Mouse (Mus musculus) MEL (cell line): Measurements from ENCODE around the gene Ipo13. TPM values are rescaled to one million over a fixed set of nuclear protein-coding genes. Genes with fewer than 3 reads are reported as not detected.

Source experiments
- DNase-seq: peaks from one replicate; pipeline ENCODE4 v3.0.0; 2011; ENCODE audit warnings: low read depth, low spot score
- H3K27ac ChIP-seq: 2 replicates; pipeline ENCODE4 v1.5.1; 2012; ENCODE audit warnings: low read depth, mild to moderate bottlenecking, control low read depth, low read length, moderate library complexity; ENCODE audit not compliant: control insufficient read depth
- H3K27me3 ChIP-seq, 2 experiments: fragments of 150-350 bp in 1 of 2; sonication (generic) in 1 of 2; 2 replicates each; pipeline ENCODE4 v1.6.1; 2012; ENCODE audit warnings: low read length in 2 of 2, mild to moderate bottlenecking in 2 of 2, improper control_type of control experiment in 1 of 2, moderate library complexity in 1 of 2; ENCODE audit not compliant: insufficient read depth in 2 of 2, control insufficient read depth in 1 of 2
- H3K36me3 ChIP-seq, 2 experiments: 2 replicates each; pipeline ENCODE4 v1.6.1; 2012 to 2014; ENCODE audit warnings: low read length in 2 of 2, improper control_type of control experiment in 1 of 2, inconsistent platforms in 1 of 2, mild to moderate bottlenecking in 1 of 2; ENCODE audit not compliant: insufficient read depth in 2 of 2, control insufficient read depth in 1 of 2
- H3K4me1 ChIP-seq, 2 experiments: fragments of 150-350 bp in 1 of 2; sonication (generic) in 1 of 2; 2 replicates each; pipeline ENCODE4 v1.6.1; 2012; ENCODE audit warnings: low read length in 2 of 2, improper control_type of control experiment in 1 of 2, mild to moderate bottlenecking in 1 of 2; ENCODE audit not compliant: insufficient read depth in 2 of 2, control insufficient read depth in 1 of 2
- H3K4me3 ChIP-seq, 2 experiments: fragments of 150-350 bp in 1 of 2; sonication (generic) in 1 of 2; 2 replicates each; pipeline ENCODE4 v1.5.1; 2012; ENCODE audit warnings: low read depth in 2 of 2, low read length in 2 of 2, mild to moderate bottlenecking in 2 of 2, moderate library complexity in 2 of 2, control low read depth in 1 of 2, improper control_type of control experiment in 1 of 2; ENCODE audit not compliant: control insufficient read depth in 1 of 2, insufficient read depth in 1 of 2
- H3K79me2 ChIP-seq: 2 replicates; pipeline ENCODE4 v1.6.1; 2012; ENCODE audit warnings: mild to moderate bottlenecking, low read length, moderate library complexity; ENCODE audit not compliant: control insufficient read depth, poor library complexity, insufficient read depth
- H3K9ac ChIP-seq: 2 replicates; pipeline ENCODE4 v1.6.1; 2012; ENCODE audit warnings: low read depth, mild to moderate bottlenecking, control low read depth, low read length, moderate library complexity; ENCODE audit not compliant: control insufficient read depth, poor library complexity, severe bottlenecking
- H3K9me3 ChIP-seq: fragments of 150-350 bp; sonication (generic); replicated peaks from 2 replicates; pipeline ENCODE4 v1.6.1; 2012; ENCODE audit warnings: mild to moderate bottlenecking, low read length, improper control_type of control experiment, moderate library complexity; ENCODE audit not compliant: insufficient read depth
- CHD2 ChIP-seq: IDR thresholded peaks from 2 replicates; pipeline ENCODE4 v1.6.1; 2011; ENCODE audit warnings: low read length, improper control_type of control experiment
- CTCF ChIP-seq, 3 experiments: IDR thresholded peaks in 2 of 3; conservative IDR thresholded peaks in 1 of 3; 2 replicates each; pipeline ENCODE4 v1.5.1; 2011 to 2012; ENCODE audit warnings: low read length in 3 of 3, low read depth in 2 of 3, mild to moderate bottlenecking in 2 of 3, improper control_type of control experiment in 1 of 3, inconsistent platforms in 1 of 3, mixed read lengths in 1 of 3, moderate library complexity in 1 of 3; ENCODE audit not compliant: control insufficient read depth in 1 of 3, insufficient read depth in 1 of 3, poor library complexity in 1 of 3, severe bottlenecking in 1 of 3
- E2F4 ChIP-seq: IDR thresholded peaks from 2 replicates; pipeline ENCODE4 v1.6.1; 2011; ENCODE audit warnings: low read depth, low read length, improper control_type of control experiment, borderline replicate concordance
- GABPA ChIP-seq: IDR thresholded peaks from 2 replicates; pipeline ENCODE4 v1.6.1; 2012; ENCODE audit warnings: low read depth, mild to moderate bottlenecking, inconsistent platforms, low read length, improper control_type of control experiment, moderate library complexity
- GATA1 ChIP-seq: IDR thresholded peaks from 2 replicates; pipeline ENCODE4 v1.6.1; 2011; ENCODE audit warnings: low read depth, low read length, improper control_type of control experiment
- HCFC1 ChIP-seq: IDR thresholded peaks from 2 replicates; pipeline ENCODE4 v1.6.1; 2012; ENCODE audit warnings: low read depth, mild to moderate bottlenecking, inconsistent platforms, low read length, improper control_type of control experiment, moderate library complexity
- JUND ChIP-seq: IDR thresholded peaks from 2 replicates; pipeline ENCODE4 v1.6.1; 2011; ENCODE audit warnings: low read depth, mild to moderate bottlenecking, improper control_type of control experiment, low read length
- KAT2A ChIP-seq: conservative IDR thresholded peaks from 2 replicates; pipeline ENCODE4 v1.6.1; 2012; ENCODE audit warnings: low read depth, low read length, improper control_type of control experiment, inconsistent platforms
- MEF2A ChIP-seq: IDR thresholded peaks from 2 replicates; pipeline ENCODE4 v1.6.1; 2014; ENCODE audit warnings: low read depth, mild to moderate bottlenecking, inconsistent platforms, low read length, improper control_type of control experiment; ENCODE audit not compliant: poor library complexity, insufficient replicate concordance, severe bottlenecking; ENCODE audit errors: extremely low read depth
- MYB ChIP-seq: IDR thresholded peaks from 2 replicates; pipeline ENCODE4 v1.6.1; 2011; ENCODE audit warnings: mild to moderate bottlenecking, low read depth, low read length, improper control_type of control experiment
- MYC ChIP-seq: IDR thresholded peaks from 2 replicates; pipeline ENCODE4 v1.6.1; 2011; ENCODE audit warnings: low read depth, mild to moderate bottlenecking, low read length, improper control_type of control experiment, moderate library complexity
- NELFE ChIP-seq: IDR thresholded peaks from 2 replicates; pipeline ENCODE4 v1.6.1; 2011; ENCODE audit warnings: low read depth, low read length, improper control_type of control experiment
- NRF1 ChIP-seq: IDR thresholded peaks from 2 replicates; pipeline ENCODE4 v1.6.1; 2014; ENCODE audit warnings: low read depth, mild to moderate bottlenecking, inconsistent platforms, low read length, improper control_type of control experiment, moderate library complexity; ENCODE audit not compliant: poor library complexity, insufficient read depth, severe bottlenecking
- POLR2AphosphoS2 ChIP-seq: IDR thresholded peaks from 2 replicates; pipeline ENCODE4 v1.6.1; 2011; ENCODE audit warnings: low read length, improper control_type of control experiment
- RAD21 ChIP-seq: IDR thresholded peaks from 2 replicates; pipeline ENCODE4 v1.6.1; 2011; ENCODE audit warnings: mild to moderate bottlenecking, low read depth, low read length, improper control_type of control experiment
- SMC3 ChIP-seq: IDR thresholded peaks from 2 replicates; pipeline ENCODE4 v1.6.1; 2011; ENCODE audit warnings: low read depth, low read length, improper control_type of control experiment
- TAL1 ChIP-seq: IDR thresholded peaks from 2 replicates; pipeline ENCODE4 v1.6.1; 2012; ENCODE audit warnings: mild to moderate bottlenecking, inconsistent platforms, low read length, moderate library complexity, mixed read lengths
- TBP ChIP-seq: IDR thresholded peaks from 2 replicates; pipeline ENCODE4 v1.8.0; 2011; ENCODE audit warnings: low read depth, low read length, improper control_type of control experiment
- UBTF ChIP-seq: IDR thresholded peaks from 2 replicates; pipeline ENCODE4 v1.6.1; 2012; ENCODE audit warnings: low read depth, mild to moderate bottlenecking, inconsistent platforms, low read length, improper control_type of control experiment, moderate library complexity, borderline replicate concordance; ENCODE audit not compliant: insufficient read depth
- USF2 ChIP-seq, 2 experiments: IDR thresholded peaks; 2 replicates each; pipeline ENCODE4 v1.6.1; 2011 to 2012; ENCODE audit warnings: improper control_type of control experiment in 2 of 2, low read length in 2 of 2, borderline replicate concordance in 1 of 2, inconsistent platforms in 1 of 2, low read depth in 1 of 2, mild to moderate bottlenecking in 1 of 2; ENCODE audit not compliant: insufficient read depth in 1 of 2
- ZKSCAN1 ChIP-seq: IDR thresholded peaks from 2 replicates; pipeline ENCODE4 v1.6.1; 2012; ENCODE audit warnings: low read depth, mild to moderate bottlenecking, inconsistent platforms, low read length, improper control_type of control experiment, moderate library complexity
- ZMIZ1 ChIP-seq: IDR thresholded peaks from 2 replicates; pipeline ENCODE4 v1.6.1; 2012; ENCODE audit warnings: low read depth, mild to moderate bottlenecking, inconsistent platforms, low read length, improper control_type of control experiment, moderate library complexity
- polyA plus RNA-seq, 2 experiments: library from polyadenylated mRNA; stranded (reverse) in 1 of 2; unstranded in 1 of 2; fragments of >175 nt in 1 of 2; fragments of >200 nt in 1 of 2; gene quantifications; 2 replicates each; pipeline versions ENCODE4 v1.2.1 to v1.2.4; 2012; ENCODE audit warnings: low replicate concordance in 2 of 2, low read depth in 1 of 2; ENCODE audit not compliant: insufficient read length in 2 of 2, insufficient read depth in 1 of 2, missing spikeins in 1 of 2
- total RNA-seq: library from RNA; depleted of rRNA; stranded (reverse); fragments of 300-350 nt; gene quantifications from 2 replicates; pipeline ENCODE4 v1.2.3, GENCODE M21; 2012

Ipo13 gene
- total and polyA plus RNA-seq, 3 experiments, result 39.5 to 88.0 TPM; not detected in 1

GRCm38 (mm10) chr4:117934081-117934480 lies 19.3 kb upstream of the Ipo13 start:
- Histone ChIP-seq H3K36me3 (peaks cover 0 to 2% of the 10 kb centered on the region in 2 experiments; a peak in 1 of 4 replicates), H3K27ac (no peak overlapping the region), H3K79me2 (no peaks in the 10 kb centered on the region), H3K9ac (no peak overlapping the region), H3K4me1 (peaks cover 0 to 3% of the 10 kb centered on the region in 2 experiments; a peak in 2 of 4 replicates), H3K27me3 (no peaks in the 10 kb centered on the region), H3K4me3 (no peak overlapping the region), H3K9me3 (no peaks in the 10 kb centered on the region)
- DNase-seq, result no peak
- TF ChIP-seq POLR2AphosphoS2, result no peak
- no peak for TF ChIP-seq MEF2A
- TF ChIP-seq GABPA, result no peak
- no peak for TF ChIP-seq SMC3
- no peak for TF ChIP-seq NRF1
- no peak for TF ChIP-seq MYB
- TF ChIP-seq KAT2A, result no peak
- TF ChIP-seq CTCF (IDR thresholded peaks at IDR 0.05 in 2 of 3, conservative IDR thresholded peaks at IDR 0.05 in 1 of 3; ENCODE audit: control insufficient read depth in 1 of 3, insufficient read depth in 1 of 3, low read depth in 2 of 3, low read length in 3 of 3, poor library complexity in 1 of 3, severe bottlenecking in 1 of 3), result no peak
- TF ChIP-seq E2F4, result no peak
- no peak for TF ChIP-seq GATA1
- TF ChIP-seq CHD2, result no peak
- TF ChIP-seq TAL1, result no peak
- no peak for TF ChIP-seq JUND
- TF ChIP-seq MYC, result no peak
- TF ChIP-seq TBP, result no peak

- H3K4me3 ChIP-seq, result no peak overlapping the region
- H3K9me3 ChIP-seq, result no peaks in the 10 kb centered on the region
- no peak for DNase-seq
- no peak overlapping the region for H3K27ac ChIP-seq
- TF ChIP-seq HCFC1 (no peak), RAD21 (no peak), MYB (no peak), NELFE (no peak), GATA1 (no peak), TAL1 (no peak), USF2 (IDR thresholded peaks at IDR 0.05; ENCODE audit: borderline replicate concordance in 1 of 2, insufficient read depth in 1 of 2, low read depth in 1 of 2, low read length in 2 of 2) (no peak), E2F4 (no peak), NRF1 (no peak), ZMIZ1 (no peak), POLR2AphosphoS2 (no peak), UBTF (no peak), ZKSCAN1 (no peak)
- H3K4me1 ChIP-seq, result peaks cover 0 to 9% of the 10 kb centered on the region in 2 experiments; a peak in 2 of 4 replicates
- H3K9ac ChIP-seq, result no peak overlapping the region
- H3K79me2 ChIP-seq, result no peaks in the 10 kb centered on the region
- H3K36me3 ChIP-seq, result peaks cover 0 to 7% of the 10 kb centered on the region in 2 experiments; a peak in 1 of 4 replicates
- no peaks in the 10 kb centered on the region for H3K27me3 ChIP-seq
Observed at GRCm38 (mm10) chr4:117933248-117933647, 18.4 kb upstream of the Ipo13 start.
